Mouse (Mus musculus): ENCODE measurements at regions not wholly inside any gene's neighbourhood (a gene's known extent, or its start where the extent isn't known, plus 50 kb on each side); places are given as distances from the start of the nearest gene placed in this dataset.

- Histone ChIP-seq H3K9me3 (ENCODE audit: control insufficient read depth, low read length) (no peaks in the 10 kb centered on the region), H3K4me2 (ENCODE audit: low read depth, low read length) (no peak overlapping the region), H3K36me3 (ENCODE audit: control insufficient read depth, insufficient read depth, low read length) (no peaks in the 10 kb centered on the region), H3K27ac (ENCODE audit: low read length) (no peak overlapping the region), H3K27me3 (replicated peaks; ENCODE audit: control insufficient read depth, insufficient read depth, low read length) (no peaks in the 10 kb centered on the region), H3K4me1 (ENCODE audit: control insufficient read depth, insufficient read depth, low read length) (no peaks in the 10 kb centered on the region), H3K4me3 (ENCODE audit: low read length) (no peak overlapping the region), H3K9ac (ENCODE audit: low read depth, low read length) (no peak overlapping the region)
- 96% methylated on average over 1 of the region's 1 CpGs for WGBS
- no peak for ATAC-seq
Measured at GRCm38 (mm10) chr3:123806546-123806945, 115.9 kb upstream of the Ndst3 start.

- Histone ChIP-seq H3K9me3 (ENCODE audit: control insufficient read depth, low read length) (no peaks in the 10 kb centered on the region), H3K4me2 (ENCODE audit: low read depth, low read length) (no peak overlapping the region), H3K4me1 (ENCODE audit: control insufficient read depth, insufficient read depth, low read length) (no peaks in the 10 kb centered on the region), H3K36me3 (ENCODE audit: control insufficient read depth, insufficient read depth, low read length) (no peaks in the 10 kb centered on the region), H3K9ac (ENCODE audit: low read depth, low read length) (no peak overlapping the region), H3K27me3 (replicated peaks; ENCODE audit: control insufficient read depth, insufficient read depth, low read length) (no peaks in the 10 kb centered on the region), H3K4me3 (ENCODE audit: low read length) (no peak overlapping the region), H3K27ac (ENCODE audit: low read length) (no peak overlapping the region)
- 86% methylated on average over 10 of the region's 10 CpGs for WGBS
- ATAC-seq, result no peak
Measured at GRCm38 (mm10) chr3:123810018-123810942, 119.6 kb upstream of the Ndst3 start.

DNA sequence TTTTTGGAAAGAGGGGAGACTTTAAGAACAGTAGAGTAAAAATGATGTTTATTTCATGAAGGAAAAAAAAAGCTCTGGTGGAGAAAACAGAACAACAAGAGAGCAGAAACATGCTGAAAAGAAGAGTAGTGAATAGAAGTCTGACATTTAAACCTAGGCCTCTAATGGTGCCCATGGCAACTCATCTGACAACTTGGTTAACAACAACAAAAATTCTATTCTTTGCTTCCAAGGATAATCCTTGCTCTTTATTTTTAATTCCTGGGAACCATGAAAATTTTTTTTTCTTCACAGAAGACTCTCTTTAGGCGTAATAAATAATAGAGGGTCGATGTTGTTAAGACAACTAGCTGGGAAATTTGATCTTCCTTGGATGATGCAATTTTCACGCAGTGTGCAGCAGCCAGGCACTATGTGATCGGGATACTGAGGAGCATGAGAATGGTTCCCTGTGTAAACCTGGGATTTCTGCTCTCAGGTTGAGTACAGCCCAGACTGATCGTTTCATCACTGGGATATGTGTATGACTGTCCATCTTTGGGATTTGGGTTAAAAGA lies 120.4 kb upstream of the Ndst3 start:
- Histone ChIP-seq H3K27me3 (replicated peaks; ENCODE audit: control insufficient read depth, insufficient read depth, low read length) (no peaks in the 10 kb centered on the region), H3K36me3 (ENCODE audit: control insufficient read depth, insufficient read depth, low read length) (no peaks in the 10 kb centered on the region), H3K4me3 (ENCODE audit: low read length) (no peak overlapping the region), H3K9ac (ENCODE audit: low read depth, low read length) (no peak overlapping the region), H3K9me3 (ENCODE audit: control insufficient read depth, low read length) (no peaks in the 10 kb centered on the region), H3K4me2 (ENCODE audit: low read depth, low read length) (no peak overlapping the region), H3K27ac (ENCODE audit: low read length) (no peak overlapping the region), H3K4me1 (ENCODE audit: control insufficient read depth, insufficient read depth, low read length) (no peaks in the 10 kb centered on the region)
- ATAC-seq, result no peak
- WGBS, result 71% methylated on average over 5 of the region's 5 CpGs

DNA sequence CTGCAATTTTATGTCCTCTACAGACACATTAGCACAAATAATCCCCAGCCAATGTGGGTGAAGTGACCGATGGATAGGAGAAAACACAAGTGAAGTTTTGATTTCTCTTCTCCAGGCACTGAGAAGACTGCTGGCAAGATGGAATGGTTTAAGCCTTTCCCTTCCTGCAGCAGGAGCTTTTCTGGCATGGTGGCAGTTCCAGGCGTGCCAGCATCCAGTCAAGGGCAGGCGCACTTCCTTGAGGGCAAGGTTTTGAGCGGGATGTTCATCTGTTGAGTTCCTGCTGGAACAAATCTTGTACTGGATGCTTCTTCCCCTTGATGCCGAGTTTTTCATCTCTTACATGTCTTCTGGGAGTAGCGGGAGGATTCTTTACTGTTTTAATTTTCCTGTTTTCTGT lies 138.1 kb upstream of the Ndst3 start:
- 73% methylated on average over 6 of the region's 6 CpGs for WGBS
- H3K4me3 ChIP-seq (ENCODE audit: low read length), result no peak overlapping the region
- no peak overlapping the region for H3K4me2 ChIP-seq (ENCODE audit: low read depth, low read length)
- no peaks in the 10 kb centered on the region for H3K4me1 ChIP-seq (ENCODE audit: control insufficient read depth, insufficient read depth, low read length)
- no peaks in the 10 kb centered on the region for H3K27me3 ChIP-seq (replicated peaks; ENCODE audit: control insufficient read depth, insufficient read depth, low read length)
- H3K9me3 ChIP-seq (ENCODE audit: control insufficient read depth, low read length), result no peaks in the 10 kb centered on the region
- no peak overlapping the region for H3K27ac ChIP-seq (ENCODE audit: low read length)
- no peak for ATAC-seq
- H3K9ac ChIP-seq (ENCODE audit: low read depth, low read length), result no peak overlapping the region
- H3K36me3 ChIP-seq (ENCODE audit: control insufficient read depth, insufficient read depth, low read length), result no peaks in the 10 kb centered on the region

DNA sequence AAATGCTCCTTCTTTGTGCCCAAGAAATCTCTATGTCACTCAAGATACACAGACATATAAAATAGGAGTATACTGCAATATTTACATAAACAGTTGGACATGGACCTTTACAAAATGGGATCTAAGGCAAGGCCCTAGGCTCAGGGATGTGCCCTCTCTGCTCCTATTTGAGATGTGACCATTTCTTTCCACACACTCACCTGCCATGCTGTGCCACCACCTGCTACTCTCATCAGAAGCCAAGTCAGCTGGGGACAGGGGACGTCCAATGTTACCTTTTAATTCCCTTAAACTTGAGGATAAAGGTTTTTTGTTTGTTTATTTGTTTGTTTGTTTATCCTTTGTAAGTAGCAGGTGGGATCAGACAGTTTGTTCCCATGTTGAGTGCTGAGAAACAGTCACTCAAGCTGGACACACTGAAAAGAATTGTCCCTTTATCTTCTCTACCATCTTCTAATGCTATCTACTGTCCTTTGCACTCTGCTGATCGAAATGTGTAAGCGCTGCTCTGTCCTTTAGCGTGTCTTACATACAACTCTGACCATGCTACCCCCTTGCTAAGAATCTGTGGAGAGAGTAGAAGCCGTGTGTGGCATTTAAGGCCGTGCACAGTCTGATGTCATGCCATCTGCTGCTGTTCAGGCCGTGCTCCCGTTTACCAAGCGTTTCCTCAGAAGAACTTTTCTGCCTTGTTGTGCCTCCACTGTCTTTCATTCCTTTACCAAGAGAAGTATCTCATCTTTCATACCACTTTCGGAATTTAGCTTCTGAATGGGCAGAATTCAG lies 147.9 kb upstream of the Ndst3 start:
- Histone ChIP-seq H3K27ac (ENCODE audit: low read length) (no peak overlapping the region), H3K9ac (ENCODE audit: low read depth, low read length) (no peak overlapping the region), H3K4me1 (ENCODE audit: control insufficient read depth, insufficient read depth, low read length) (no peaks in the 10 kb centered on the region), H3K27me3 (replicated peaks; ENCODE audit: control insufficient read depth, insufficient read depth, low read length) (no peaks in the 10 kb centered on the region), H3K9me3 (ENCODE audit: control insufficient read depth, low read length) (no peaks in the 10 kb centered on the region), H3K4me2 (ENCODE audit: low read depth, low read length) (no peak overlapping the region), H3K4me3 (ENCODE audit: low read length) (no peak overlapping the region), H3K36me3 (ENCODE audit: control insufficient read depth, insufficient read depth, low read length) (no peaks in the 10 kb centered on the region)
- no peak for ATAC-seq
- WGBS, result 88% methylated on average over 10 of the region's 10 CpGs

DNA sequence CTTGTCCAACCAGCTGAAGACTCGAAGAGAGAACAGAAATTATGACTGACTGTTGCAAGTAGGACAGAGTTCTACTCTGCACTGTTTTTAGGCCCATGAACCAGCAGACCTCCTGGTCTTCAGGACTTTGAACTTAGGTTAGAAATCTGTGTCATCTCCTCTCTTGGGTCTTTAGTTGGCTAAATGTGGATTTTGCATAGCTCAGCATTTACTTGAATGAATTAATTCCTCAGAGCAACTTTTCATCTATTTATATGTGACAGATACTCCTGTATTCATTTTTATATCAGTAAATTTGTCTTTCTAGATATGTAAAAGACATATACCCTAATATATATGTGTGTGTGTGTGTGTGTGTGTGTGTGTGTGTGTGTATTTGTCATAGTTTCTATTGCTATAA lies 155.9 kb upstream of the Ndst3 start:
- ATAC-seq, result no peak

DNA sequence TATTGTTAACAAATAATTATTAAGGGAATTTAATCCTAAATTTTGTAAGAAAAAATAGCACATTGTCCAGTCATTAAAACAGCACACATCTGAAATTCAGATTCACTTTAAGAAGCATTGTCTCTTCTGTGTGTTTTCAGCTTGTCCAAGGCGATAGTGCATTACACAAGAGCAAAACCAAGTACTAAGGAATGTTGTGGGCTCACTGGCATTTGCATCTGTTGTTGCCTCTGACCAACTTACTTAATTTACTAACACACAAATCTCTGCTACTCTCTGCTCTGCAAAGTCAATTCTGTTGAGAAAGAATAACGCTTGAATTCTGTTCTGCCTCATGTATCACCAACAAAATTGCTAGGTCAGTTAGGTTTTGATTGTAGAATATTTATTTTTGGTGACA lies 158.0 kb upstream of the Ndst3 start:
- H3K4me3 ChIP-seq (ENCODE audit: low read length), result no peak overlapping the region
- no peak overlapping the region for H3K4me2 ChIP-seq (ENCODE audit: low read depth, low read length)
- H3K27ac ChIP-seq (ENCODE audit: low read length), result no peak overlapping the region
- no peak overlapping the region for H3K9ac ChIP-seq (ENCODE audit: low read depth, low read length)
- WGBS, result 83% methylated on average over 2 of the region's 2 CpGs
- H3K27me3 ChIP-seq (replicated peaks; ENCODE audit: control insufficient read depth, insufficient read depth, low read length), result no peaks in the 10 kb centered on the region
- no peaks in the 10 kb centered on the region for H3K4me1 ChIP-seq (ENCODE audit: control insufficient read depth, insufficient read depth, low read length)
- H3K9me3 ChIP-seq (ENCODE audit: control insufficient read depth, low read length), result no peaks in the 10 kb centered on the region
- ATAC-seq, result no peak
- H3K36me3 ChIP-seq (ENCODE audit: control insufficient read depth, insufficient read depth, low read length), result no peaks in the 10 kb centered on the region

More for the DNA sequence above, 155.9 kb upstream of the Ndst3 start:
- Histone ChIP-seq H3K4me2 (ENCODE audit: low read depth, low read length) (no peak overlapping the region), H3K4me1 (ENCODE audit: control insufficient read depth, insufficient read depth, low read length) (no peaks in the 10 kb centered on the region), H3K9ac (ENCODE audit: low read depth, low read length) (no peak overlapping the region), H3K9me3 (ENCODE audit: control insufficient read depth, low read length) (no peaks in the 10 kb centered on the region), H3K4me3 (ENCODE audit: low read length) (no peak overlapping the region), H3K27me3 (replicated peaks; ENCODE audit: control insufficient read depth, insufficient read depth, low read length) (no peaks in the 10 kb centered on the region), H3K36me3 (ENCODE audit: control insufficient read depth, insufficient read depth, low read length) (no peaks in the 10 kb centered on the region), H3K27ac (ENCODE audit: low read length) (no peak overlapping the region)
- 89% methylated on average over 1 of the region's 1 CpGs for WGBS

- H3K36me3 ChIP-seq (ENCODE audit: control insufficient read depth, insufficient read depth, low read length), result no peaks in the 10 kb centered on the region
- H3K27me3 ChIP-seq (replicated peaks; ENCODE audit: control insufficient read depth, insufficient read depth, low read length), result no peaks in the 10 kb centered on the region
- H3K4me1 ChIP-seq (ENCODE audit: control insufficient read depth, insufficient read depth, low read length), result no peaks in the 10 kb centered on the region
- no peak overlapping the region for H3K27ac ChIP-seq (ENCODE audit: low read length)
- H3K4me3 ChIP-seq (ENCODE audit: low read length), result no peak overlapping the region
- no peak for ATAC-seq
- no peaks in the 10 kb centered on the region for H3K9me3 ChIP-seq (ENCODE audit: control insufficient read depth, low read length)
- no peak overlapping the region for H3K4me2 ChIP-seq (ENCODE audit: low read depth, low read length)
- H3K9ac ChIP-seq (ENCODE audit: low read depth, low read length), result no peak overlapping the region
- WGBS, result 84% methylated on average over 3 of the region's 3 CpGs
Measured at GRCm38 (mm10) chr3:123852889-123853288, 162.2 kb upstream of the Ndst3 start.

DNA sequence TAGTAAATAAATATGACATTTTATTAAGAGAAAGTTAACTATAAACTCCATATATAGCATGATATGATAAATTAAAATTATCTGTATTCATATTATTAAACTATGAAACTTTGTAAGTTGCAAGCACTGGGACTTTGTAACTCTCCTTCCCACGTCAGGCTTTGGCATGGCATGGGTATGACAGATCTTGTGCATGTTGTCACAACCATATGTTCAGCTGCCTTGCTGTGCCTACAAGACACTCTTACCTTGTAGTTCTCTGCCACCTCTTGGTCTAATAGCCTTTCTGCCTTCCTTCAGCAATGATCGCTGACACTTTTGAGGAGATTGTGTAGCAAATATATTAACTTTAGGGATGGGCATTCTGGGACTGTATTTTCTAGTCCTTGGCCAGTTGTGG lies 183.1 kb upstream of the Ndst3 start:
- no peak overlapping the region for H3K9ac ChIP-seq (ENCODE audit: low read depth, low read length)
- WGBS, result 96% methylated on average over 2 of the region's 2 CpGs
- H3K36me3 ChIP-seq (ENCODE audit: control insufficient read depth, insufficient read depth, low read length), result no peaks in the 10 kb centered on the region
- H3K27ac ChIP-seq (ENCODE audit: low read length), result no peak overlapping the region
- H3K27me3 ChIP-seq (replicated peaks; ENCODE audit: control insufficient read depth, insufficient read depth, low read length), result no peaks in the 10 kb centered on the region
- H3K9me3 ChIP-seq (ENCODE audit: control insufficient read depth, low read length), result no peaks in the 10 kb centered on the region
- H3K4me1 ChIP-seq (ENCODE audit: control insufficient read depth, insufficient read depth, low read length), result no peaks in the 10 kb centered on the region
- H3K4me2 ChIP-seq (ENCODE audit: low read depth, low read length), result no peak overlapping the region
- no peak overlapping the region for H3K4me3 ChIP-seq (ENCODE audit: low read length)
- ATAC-seq, result no peak
